Mouse (Mus musculus): ENCODE results near the gene Dpf3.

- TF ChIP-seq CTCF (IDR thresholded peaks at IDR 0.05; ENCODE audit: extremely low read depth, insufficient read depth, low read length) (no peak), POLR2A (IDR thresholded peaks at IDR 0.05; ENCODE audit: extremely low read depth, insufficient read depth, low read length) (no peak)
Observed at GRCm38 (mm10) chr12:83392011-83392410, 95.5 kb downstream of the Dpf3 start.
